Mouse (Mus musculus) forebrain, embryonic 14.5 days (tissue): ENCODE data around the gene Egln1. TPM values are rescaled to one million over a fixed set of nuclear protein-coding genes. Genes with fewer than 3 reads are reported as not detected.

Experiments
- ATAC-seq: fragments of 200-750 bp; cut with Nextera tagmentation; 2 replicates; pipeline ENCODE4 v1.8.0; 2017; ENCODE audit warnings: mild to moderate bottlenecking, moderate library complexity
- DNase-seq: peaks from one replicate; pipeline ENCODE4 v3.0.0-alpha.2; 2015; ENCODE audit warnings: low spot score
- H3K27ac ChIP-seq: fragments of 300-500 bp; sonication (generic); 2 replicates; pipeline ENCODE4 v1.5.1; 2014; ENCODE audit warnings: low read depth, mild to moderate bottlenecking, control low read depth, low read length, moderate library complexity
- H3K27me3 ChIP-seq: fragments of 300-500 bp; sonication (generic); replicated peaks from 2 replicates; pipeline ENCODE4 v1.6.1; 2014; ENCODE audit warnings: low read length, control low read depth, mixed read lengths; ENCODE audit not compliant: control insufficient read depth, insufficient read depth
- H3K36me3 ChIP-seq: fragments of 300-500 bp; sonication (generic); 2 replicates; pipeline ENCODE4 v1.6.1; 2014; ENCODE audit warnings: low read length, control low read depth; ENCODE audit not compliant: control insufficient read depth, insufficient read depth
- H3K4me1 ChIP-seq: fragments of 300-500 bp; sonication (generic); 2 replicates; pipeline ENCODE4 v1.6.1; 2014; ENCODE audit warnings: antibody characterized with exemption, low read length, control low read depth; ENCODE audit not compliant: control insufficient read depth, insufficient read depth
- H3K4me2 ChIP-seq: fragments of 300-500 bp; sonication (generic); 2 replicates; pipeline ENCODE4 v1.6.1; 2014; ENCODE audit warnings: mild to moderate bottlenecking, control low read depth, low read length
- H3K4me3 ChIP-seq: fragments of 300-500 bp; sonication (generic); 2 replicates; pipeline ENCODE4 v1.5.1; 2014; ENCODE audit warnings: low read depth, low read length, control low read depth
- H3K9ac ChIP-seq: fragments of 300-500 bp; sonication (generic); 2 replicates; pipeline ENCODE4 v1.6.1; 2014; ENCODE audit warnings: mild to moderate bottlenecking, low read length, control low read depth, moderate library complexity
- H3K9me3 ChIP-seq: fragments of 300-500 bp; sonication (generic); replicated peaks from 2 replicates; pipeline ENCODE4 v1.6.1; 2016; ENCODE audit warnings: low read length, control low read depth, mixed read lengths; ENCODE audit not compliant: control insufficient read depth
- WGBS: fragments of 180-500 bp; shearing (Covaris S2); extraction: QIAGEN DNeasy Blood & Tissue Kit; methylation state at CpG from one replicate; pipeline ENCODE4 v1.1.7; 2014; 5-methylcytosine and 5-hydroxymethylcytosine counted together
- polyA plus RNA-seq: library from polyadenylated mRNA; unstranded; fragments of >200 nt; fragmentation: Nextera tagmentation; extraction: Ambion mirVana; gene quantifications from 2 replicates; pipeline ENCODE4 v1.2.1, GENCODE M21; 2014

The Egln1 gene
- polyA plus RNA-seq, 1 experiment from 2014 or later, result 24.4 TPM

GRCm38 (mm10) chr8:124860188-124860587, 88.9 kb downstream of the Egln1 start:
- DNase-seq (no peak), ATAC-seq (no peak)
- H3K27ac ChIP-seq, result no peak overlapping the region
- 95% methylated on average over 3 of the region's 3 CpGs for WGBS
- H3K9ac ChIP-seq, result no peak overlapping the region
- H3K4me1 ChIP-seq, result peaks cover 7% of the 10 kb centered on the region
- H3K9me3 ChIP-seq, result no peaks in the 10 kb centered on the region; the same call in 1 of the 2 replicates
- H3K4me2 ChIP-seq, result no peak overlapping the region
- H3K4me3 ChIP-seq, result no peak overlapping the region
- no peaks in the 10 kb centered on the region for H3K27me3 ChIP-seq
- H3K36me3 ChIP-seq, result peaks cover 43% of the 10 kb centered on the region

DNA sequence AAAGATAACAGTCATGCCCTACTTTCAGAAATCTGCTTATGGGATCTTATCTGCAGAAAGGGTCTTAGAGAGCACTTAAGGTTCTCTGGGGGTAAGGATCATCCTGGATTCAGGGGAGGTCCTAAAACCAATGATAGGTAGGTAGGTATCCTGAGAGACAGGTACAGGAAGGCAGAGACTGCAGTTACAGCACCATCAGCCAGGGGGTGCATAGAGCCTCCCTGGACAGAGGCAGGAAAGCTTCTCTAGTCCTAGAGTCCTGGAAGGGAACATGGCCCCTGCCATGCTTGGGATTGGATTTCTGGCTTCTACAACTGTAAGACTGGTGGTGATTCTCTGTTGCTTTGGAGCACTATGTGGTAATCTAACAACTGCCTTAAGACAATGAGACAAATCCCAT, 89.7 kb downstream of the Egln1 start:
- Histone ChIP-seq H3K4me2 (no peak overlapping the region), H3K4me1 (peaks cover 7% of the 10 kb centered on the region), H3K9me3 (no peaks in the 10 kb centered on the region; the same call in 1 of the 2 replicates), H3K27ac (no peak overlapping the region), H3K9ac (no peak overlapping the region), H3K4me3 (no peak overlapping the region), H3K27me3 (no peaks in the 10 kb centered on the region), H3K36me3 (peaks cover 49% of the 10 kb centered on the region)
- ATAC-seq, result no peak
- no peak for DNase-seq

Other genes starting within 250 kb of the Egln1 start
- gene Ttc13, start 227.3 kb downstream of the Egln1 start, polyA plus RNA-seq, result 48.7 and 58.3 TPM in 2 replicates
- 26.6 and 27.9 TPM in 2 replicates for gene Arv1, start 227.2 kb downstream of the Egln1 start, polyA plus RNA-seq
- 0.27 and 0.38 TPM in 2 replicates for gene Fam89a, start 197.5 kb downstream of the Egln1 start, polyA plus RNA-seq
- 16.5 and 22.0 TPM in 2 replicates for gene Trim67, start 156.2 kb downstream of the Egln1 start, polyA plus RNA-seq
- gene Gnpat, start 86.3 kb downstream of the Egln1 start, polyA plus RNA-seq, result 93.5 and 95.5 TPM in 2 replicates
- 25.0 and 29.1 TPM in 2 replicates for gene 2810004N23Rik, start 86.2 kb downstream of the Egln1 start, polyA plus RNA-seq
- 5.9 and 7.2 TPM in 2 replicates for gene Exoc8, start 51.6 kb downstream of the Egln1 start, polyA plus RNA-seq
- gene Sprtn, start 51.4 kb downstream of the Egln1 start, polyA plus RNA-seq, result 9.8 and 11.1 TPM in 2 replicates
- 171 and 186 TPM in 2 replicates for gene Tsnax, start 63.7 kb upstream of the Egln1 start, polyA plus RNA-seq
- 0.30 and 0.62 TPM in 2 replicates for gene Disc1, start 104.9 kb upstream of the Egln1 start, polyA plus RNA-seq